Mouse (Mus musculus): ENCODE measurements around the gene Fdxr. TPM values are rescaled to one million over a fixed set of nuclear protein-coding genes. Genes with fewer than 3 reads are reported as not detected.

Fdxr gene
- polyA plus RNA-seq, 1 experiment: 56.8 TPM

- TF ChIP-seq POLR2A (IDR thresholded peaks at IDR 0.05; ENCODE audit: borderline replicate concordance, insufficient read depth, low read length) (no peak), CTCF (IDR thresholded peaks at IDR 0.05; ENCODE audit: borderline replicate concordance, insufficient read depth, low read depth, low read length) (no peak)
- WGBS: 77% methylated on average over 5 of the region's 5 CpGs
- no peak overlapping the region for H3K4me3 ChIP-seq (replicated peaks; ENCODE audit: insufficient read depth, low read depth, low read length)
- no peak for DNase-seq
- no peaks in the 10 kb centered on the region for H3K27me3 ChIP-seq (ENCODE audit: control insufficient read depth, insufficient read depth, low read length)
- H3K27ac ChIP-seq (ENCODE audit: insufficient read depth, low read length): no peak overlapping the region; the same call in 1 of the 2 replicates
- H3K4me1 ChIP-seq (ENCODE audit: control insufficient read depth, insufficient read depth, low read length): peaks cover 63% of the 10 kb centered on the region
These were observed 44.0 kb downstream of the Fdxr start for GRCm38 (mm10) chr11:115232889-115233288.

GRCm38 (mm10) chr11:115231924-115232323 lies 44.9 kb downstream of the Fdxr start:
- Histone ChIP-seq H3K27me3 (ENCODE audit: control insufficient read depth, insufficient read depth, low read length) (no peaks in the 10 kb centered on the region), H3K4me3 (replicated peaks; ENCODE audit: insufficient read depth, low read depth, low read length) (no peak overlapping the region), H3K27ac (ENCODE audit: insufficient read depth, low read length) (peak overlapping the region; percentile 35; the same call in 1 of the 2 replicates), H3K4me1 (ENCODE audit: control insufficient read depth, insufficient read depth, low read length) (peaks cover 69% of the 10 kb centered on the region)
- TF ChIP-seq CTCF (IDR thresholded peaks at IDR 0.05; ENCODE audit: borderline replicate concordance, insufficient read depth, low read depth, low read length) (no peak), POLR2A (IDR thresholded peaks at IDR 0.05; ENCODE audit: borderline replicate concordance, insufficient read depth, low read length) (no peak)
- 16% methylated on average over 9 of the region's 9 CpGs for WGBS
- DNase-seq: peak in 1 of 2 experiments; percentile 52

GRCm38 (mm10) chr11:115231168-115231915 lies 45.5 kb downstream of the Fdxr start:
- H3K4me3 ChIP-seq (replicated peaks; ENCODE audit: insufficient read depth, low read depth, low read length): no peak overlapping the region
- WGBS: 71% methylated on average over 14 of the region's 14 CpGs
- H3K4me1 ChIP-seq (ENCODE audit: control insufficient read depth, insufficient read depth, low read length): peaks cover 71% of the 10 kb centered on the region
- TF ChIP-seq POLR2A (IDR thresholded peaks at IDR 0.05; ENCODE audit: borderline replicate concordance, insufficient read depth, low read length): no peak
- no peak for TF ChIP-seq CTCF (IDR thresholded peaks at IDR 0.05; ENCODE audit: borderline replicate concordance, insufficient read depth, low read depth, low read length)
- no peak for DNase-seq
- H3K27me3 ChIP-seq (ENCODE audit: control insufficient read depth, insufficient read depth, low read length): no peaks in the 10 kb centered on the region
- H3K27ac ChIP-seq (ENCODE audit: insufficient read depth, low read length): no peak overlapping the region

- Histone ChIP-seq H3K27ac (ENCODE audit: insufficient read depth, low read length) (no peak overlapping the region), H3K4me1 (ENCODE audit: control insufficient read depth, insufficient read depth, low read length) (peaks cover 77% of the 10 kb centered on the region), H3K4me3 (replicated peaks; ENCODE audit: insufficient read depth, low read depth, low read length) (no peak overlapping the region), H3K27me3 (ENCODE audit: control insufficient read depth, insufficient read depth, low read length) (no peaks in the 10 kb centered on the region)
- no peak for DNase-seq
- TF ChIP-seq CTCF (IDR thresholded peaks at IDR 0.05; ENCODE audit: borderline replicate concordance, insufficient read depth, low read depth, low read length): no peak
- no peak for TF ChIP-seq POLR2A (IDR thresholded peaks at IDR 0.05; ENCODE audit: borderline replicate concordance, insufficient read depth, low read length)
- 52% methylated on average over 15 of the region's 15 CpGs for WGBS
These were observed 47.6 kb downstream of the Fdxr start for GRCm38 (mm10) chr11:115229021-115229930.

- DNase-seq: no peak
- Histone ChIP-seq H3K4me1 (ENCODE audit: control insufficient read depth, insufficient read depth, low read length) (peaks cover 77% of the 10 kb centered on the region), H3K27me3 (ENCODE audit: control insufficient read depth, insufficient read depth, low read length) (no peaks in the 10 kb centered on the region), H3K4me3 (replicated peaks; ENCODE audit: insufficient read depth, low read depth, low read length) (no peak overlapping the region), H3K27ac (ENCODE audit: insufficient read depth, low read length) (no peak overlapping the region)
- TF ChIP-seq POLR2A (IDR thresholded peaks at IDR 0.05; ENCODE audit: borderline replicate concordance, insufficient read depth, low read length) (no peak), CTCF (IDR thresholded peaks at IDR 0.05; ENCODE audit: borderline replicate concordance, insufficient read depth, low read depth, low read length) (no peak)
- 67% methylated on average over 7 of the region's 7 CpGs for WGBS
These were observed 48.4 kb downstream of the Fdxr start for GRCm38 (mm10) chr11:115228430-115228829.

GRCm38 (mm10) chr11:115227640-115228039 lies 49.2 kb downstream of the Fdxr start:
- Histone ChIP-seq H3K4me1 (ENCODE audit: control insufficient read depth, insufficient read depth, low read length) (peaks cover 78% of the 10 kb centered on the region), H3K4me3 (replicated peaks; ENCODE audit: insufficient read depth, low read depth, low read length) (no peak overlapping the region), H3K27me3 (ENCODE audit: control insufficient read depth, insufficient read depth, low read length) (no peaks in the 10 kb centered on the region), H3K27ac (ENCODE audit: insufficient read depth, low read length) (no peak overlapping the region)
- DNase-seq: no peak
- WGBS: 52% methylated on average over 12 of the region's 12 CpGs
- TF ChIP-seq POLR2A (IDR thresholded peaks at IDR 0.05; ENCODE audit: borderline replicate concordance, insufficient read depth, low read length) (no peak), CTCF (IDR thresholded peaks at IDR 0.05; ENCODE audit: borderline replicate concordance, insufficient read depth, low read depth, low read length) (no peak)

- Histone ChIP-seq H3K4me1 (ENCODE audit: control insufficient read depth, insufficient read depth, low read length) (peaks cover 78% of the 10 kb centered on the region), H3K27me3 (ENCODE audit: control insufficient read depth, insufficient read depth, low read length) (no peaks in the 10 kb centered on the region), H3K27ac (ENCODE audit: insufficient read depth, low read length) (peak overlapping the region; percentile 63), H3K4me3 (replicated peaks; ENCODE audit: insufficient read depth, low read depth, low read length) (no peak overlapping the region)
- TF ChIP-seq POLR2A (IDR thresholded peaks at IDR 0.05; ENCODE audit: borderline replicate concordance, insufficient read depth, low read length) (no peak), CTCF (IDR thresholded peaks at IDR 0.05; ENCODE audit: borderline replicate concordance, insufficient read depth, low read depth, low read length) (no peak)
- 22% methylated on average over 14 of the region's 14 CpGs for WGBS
- DNase-seq: peak in 1 of 2 experiments; percentile 70
These were observed 49.9 kb downstream of the Fdxr start for GRCm38 (mm10) chr11:115226811-115227491.
